Mouse (Mus musculus) liver, adult 2 months (tissue): ENCODE measurements around the gene Arpc2.

Source experiments
- CTCF ChIP-seq: fragments of 200-500 bp; IDR thresholded peaks from 2 replicates; pipeline ENCODE4 v1.5.1; 2011; ENCODE audit warnings: low read depth, low read length, control low read depth
- POLR2A ChIP-seq: fragments of 200-500 bp; IDR thresholded peaks from 2 replicates; pipeline ENCODE4 v1.6.1; 2011; ENCODE audit warnings: low read length, control low read depth; ENCODE audit not compliant: insufficient read depth; ENCODE audit errors: extremely low read depth

DNA sequence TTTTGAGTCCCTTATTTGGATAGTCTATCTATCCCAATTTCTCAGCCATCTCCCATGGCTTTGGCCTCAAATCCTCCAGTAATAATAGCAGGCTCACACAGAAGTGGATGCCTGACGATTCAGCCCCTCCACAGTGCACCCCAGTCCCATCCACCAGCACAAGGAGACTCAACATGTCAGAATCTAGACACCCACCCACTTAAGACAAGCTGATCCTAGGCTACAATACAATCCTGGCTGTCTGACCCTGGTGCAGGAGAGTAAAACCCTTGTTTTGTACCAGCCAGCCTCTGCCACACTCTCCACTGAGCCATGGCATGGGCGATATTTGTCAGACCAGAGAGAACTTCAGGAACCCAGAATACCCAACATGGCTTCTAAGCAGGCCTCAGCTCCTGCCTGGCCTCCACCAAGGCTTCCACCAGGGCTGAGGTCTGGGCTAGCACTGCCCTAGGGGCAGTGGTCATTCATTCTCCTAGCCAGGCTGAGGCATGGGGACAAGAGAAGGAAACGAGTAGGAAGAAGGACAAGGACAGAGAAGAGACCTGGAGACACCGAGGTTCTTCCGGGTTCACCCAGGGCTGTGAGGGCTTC lies 62.4 kb downstream of the Arpc2 start:
- TF ChIP-seq POLR2A, result no peak
- TF ChIP-seq CTCF, result no peak
